Mouse (Mus musculus) midbrain, embryonic 16.5 days (tissue): ENCODE data around the gene Adamts6. TPM values are rescaled to one million over a fixed set of nuclear protein-coding genes. Genes with fewer than 3 reads are reported as not detected.

ENCODE experiments used
- ATAC-seq: fragments of 200-750 bp; cut with Nextera tagmentation; 2 replicates; pipeline ENCODE4 v1.8.0; 2017; ENCODE audit warnings: moderate TSS enrichment
- H3K27ac ChIP-seq: fragments of 300-500 bp; sonication (generic); 2 replicates; pipeline ENCODE4 v1.5.1; 2014; ENCODE audit warnings: mild to moderate bottlenecking, low read length, mixed read lengths
- H3K27me3 ChIP-seq: fragments of 300-500 bp; sonication (generic); 2 replicates; pipeline ENCODE4 v1.6.1; 2014; ENCODE audit warnings: low read depth, low read length, mixed read lengths; ENCODE audit not compliant: control insufficient read depth, insufficient read depth
- H3K36me3 ChIP-seq: fragments of 300-500 bp; sonication (generic); 2 replicates; pipeline ENCODE4 v1.6.1; 2014; ENCODE audit warnings: mild to moderate bottlenecking, low read length, moderate library complexity, mixed read lengths; ENCODE audit not compliant: control insufficient read depth, insufficient read depth
- H3K4me1 ChIP-seq: fragments of 300-500 bp; sonication (generic); 2 replicates; pipeline ENCODE4 v1.6.1; 2014; ENCODE audit warnings: mild to moderate bottlenecking, low read length, mixed read lengths; ENCODE audit not compliant: control insufficient read depth, insufficient read depth
- H3K4me2 ChIP-seq: fragments of 300-500 bp; sonication (generic); 2 replicates; pipeline ENCODE4 v1.6.1; 2014; ENCODE audit warnings: mild to moderate bottlenecking, low read length, mixed read lengths
- H3K4me3 ChIP-seq: fragments of 300-500 bp; sonication (generic); 2 replicates; pipeline ENCODE4 v1.5.1; 2014; ENCODE audit warnings: low read depth, mild to moderate bottlenecking, low read length, moderate library complexity, mixed read lengths
- H3K9ac ChIP-seq: fragments of 300-500 bp; sonication (generic); 2 replicates; pipeline ENCODE4 v1.6.1; 2014; ENCODE audit warnings: low read depth, low read length, mixed read lengths
- H3K9me3 ChIP-seq: fragments of 300-500 bp; sonication (generic); replicated peaks from 2 replicates; pipeline ENCODE4 v1.6.1; 2014; ENCODE audit warnings: mild to moderate bottlenecking, low read length, mixed read lengths; ENCODE audit not compliant: control insufficient read depth, poor library complexity, severe bottlenecking
- WGBS: fragments of 180-500 bp; shearing (Covaris S2); extraction: QIAGEN DNeasy Blood & Tissue Kit; methylation state at CpG from one replicate; pipeline ENCODE4 v1.1.7; 2014; 5-methylcytosine and 5-hydroxymethylcytosine counted together
- polyA plus RNA-seq: library from polyadenylated mRNA; unstranded; fragments of >200 nt; fragmentation: Nextera tagmentation; extraction: Ambion mirVana; gene quantifications from 2 replicates; pipeline ENCODE4 v1.2.1, GENCODE M21; 2015

The Adamts6 gene
- polyA plus RNA-seq, 1 experiment from 2014 or later = 1.5 TPM

DNA sequence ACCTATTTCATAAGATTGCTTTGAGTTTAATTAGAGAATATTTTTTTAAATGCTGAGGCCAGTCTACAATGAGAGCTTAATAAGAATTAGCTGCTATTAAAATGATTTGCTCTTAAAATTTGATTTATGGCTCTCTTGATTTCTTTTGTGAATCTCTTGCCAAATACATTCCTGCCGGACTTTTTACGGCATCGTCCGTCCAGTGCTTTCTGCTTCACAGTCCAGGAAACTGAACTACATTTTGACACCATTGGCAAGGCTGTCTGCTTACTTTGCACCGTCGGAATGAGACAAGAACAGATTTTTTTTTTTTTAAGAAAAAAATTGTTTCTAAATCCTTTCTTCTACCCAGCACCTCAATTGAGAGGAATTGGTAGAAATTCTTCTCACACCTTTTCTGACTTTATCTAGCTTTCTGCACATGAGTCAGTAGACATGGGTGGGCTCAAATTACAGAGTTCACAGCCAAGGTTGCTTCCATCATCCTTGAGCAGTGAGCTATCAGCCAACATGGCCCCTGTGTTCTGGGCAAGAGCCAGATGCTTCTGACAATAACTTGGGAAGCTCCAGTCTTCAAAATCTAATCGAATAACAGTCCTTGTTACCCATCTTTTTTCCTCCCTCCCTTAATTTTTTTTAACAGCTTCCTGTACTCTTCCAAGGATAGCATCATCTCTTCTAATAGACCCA lies 246.3 kb downstream of the Adamts6 start:
- no peak for ATAC-seq
- WGBS = 92% methylated on average over 7 of the region's 7 CpGs
- Histone ChIP-seq H3K4me2 (no peak overlapping the region), H3K9me3 (no peaks in the 10 kb centered on the region), H3K4me3 (no peak overlapping the region), H3K36me3 (no peaks in the 10 kb centered on the region), H3K9ac (no peak overlapping the region), H3K27ac (no peak overlapping the region), H3K27me3 (no peaks in the 10 kb centered on the region), H3K4me1 (no peaks in the 10 kb centered on the region; the same call in 1 of the 2 replicates)

- H3K9me3 ChIP-seq = no peaks in the 10 kb centered on the region
- H3K4me1 ChIP-seq = no peaks in the 10 kb centered on the region
- ATAC-seq = 0 out of 2 replicates have a peak, but pooled peaks have one; percentile 32
- H3K4me2 ChIP-seq = no peak overlapping the region
- H3K27me3 ChIP-seq = no peaks in the 10 kb centered on the region
- 34% methylated on average over 7 of the region's 7 CpGs for WGBS
- no peak overlapping the region for H3K9ac ChIP-seq
- no peaks in the 10 kb centered on the region for H3K36me3 ChIP-seq
- no peak overlapping the region for H3K27ac ChIP-seq
- H3K4me3 ChIP-seq = no peak overlapping the region
Measured at GRCm38 (mm10) chr13:104540861-104541398, 253.3 kb downstream of the Adamts6 start.

- no peak for ATAC-seq
- H3K4me1 ChIP-seq = no peaks in the 10 kb centered on the region
- no peaks in the 10 kb centered on the region for H3K9me3 ChIP-seq
- WGBS = 82% methylated on average over 10 of the region's 10 CpGs
- H3K4me3 ChIP-seq = no peak overlapping the region
- H3K27ac ChIP-seq = no peak overlapping the region
- H3K4me2 ChIP-seq = no peak overlapping the region
- no peaks in the 10 kb centered on the region for H3K36me3 ChIP-seq
- H3K9ac ChIP-seq = no peak overlapping the region
- no peaks in the 10 kb centered on the region for H3K27me3 ChIP-seq
Measured at GRCm38 (mm10) chr13:104542123-104542758, 254.6 kb downstream of the Adamts6 start.

DNA sequence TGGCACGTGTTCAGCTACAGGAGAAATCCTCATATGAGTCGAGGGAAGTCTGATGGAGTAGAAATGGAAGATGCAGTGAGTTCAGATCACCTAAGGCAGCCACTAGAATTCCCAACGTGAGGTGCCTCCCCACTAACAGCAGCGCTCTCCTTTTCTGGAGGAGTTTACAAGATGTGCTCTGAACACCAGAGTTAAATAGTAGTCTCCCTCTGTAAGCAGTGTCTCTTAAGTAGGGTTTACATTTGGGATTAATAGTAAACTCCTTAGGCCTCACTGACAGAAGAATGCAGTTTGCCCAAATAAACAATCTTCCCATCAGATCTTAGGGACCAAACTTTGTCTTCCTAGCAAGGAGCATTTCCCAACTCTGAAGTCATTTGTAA lies 255.1 kb downstream of the Adamts6 start:
- no peak overlapping the region for H3K9ac ChIP-seq
- no peaks in the 10 kb centered on the region for H3K4me1 ChIP-seq
- 75% methylated on average over 4 of the region's 4 CpGs for WGBS
- H3K9me3 ChIP-seq = no peaks in the 10 kb centered on the region
- H3K27ac ChIP-seq = no peak overlapping the region
- H3K4me3 ChIP-seq = no peak overlapping the region
- no peak for ATAC-seq
- no peak overlapping the region for H3K4me2 ChIP-seq
- H3K36me3 ChIP-seq = no peaks in the 10 kb centered on the region
- H3K27me3 ChIP-seq = no peaks in the 10 kb centered on the region

Other genes starting within 250 kb of the Adamts6 start
- 76.3 and 82.4 TPM in 2 replicates for gene Nln, start 178.2 kb upstream of the Adamts6 start, polyA plus RNA-seq
- gene Sgtb, start 178.1 kb upstream of the Adamts6 start, polyA plus RNA-seq = 29.0 and 29.1 TPM in 2 replicates
- 51.6 and 61.1 TPM in 2 replicates for gene Trappc13, start 109.4 kb upstream of the Adamts6 start, polyA plus RNA-seq
- 41.7 and 43.4 TPM in 2 replicates for gene Trim23, start 109.0 kb upstream of the Adamts6 start, polyA plus RNA-seq
- 9.6 and 10.6 TPM in 2 replicates for gene Cenpk, start 59.2 kb upstream of the Adamts6 start, polyA plus RNA-seq
- 6.4 and 6.7 TPM in 2 replicates for gene Ppwd1, start 59.0 kb upstream of the Adamts6 start, polyA plus RNA-seq